Mouse (Mus musculus): ENCODE measurements around the gene Tnip1. TPM values are rescaled to one million over a fixed set of nuclear protein-coding genes. Genes with fewer than 3 reads are reported as not detected.

Gene Tnip1
- total and polyA plus RNA-seq, 3 experiments: 8.1 to 19.7 TPM; not detected in 1

DNA sequence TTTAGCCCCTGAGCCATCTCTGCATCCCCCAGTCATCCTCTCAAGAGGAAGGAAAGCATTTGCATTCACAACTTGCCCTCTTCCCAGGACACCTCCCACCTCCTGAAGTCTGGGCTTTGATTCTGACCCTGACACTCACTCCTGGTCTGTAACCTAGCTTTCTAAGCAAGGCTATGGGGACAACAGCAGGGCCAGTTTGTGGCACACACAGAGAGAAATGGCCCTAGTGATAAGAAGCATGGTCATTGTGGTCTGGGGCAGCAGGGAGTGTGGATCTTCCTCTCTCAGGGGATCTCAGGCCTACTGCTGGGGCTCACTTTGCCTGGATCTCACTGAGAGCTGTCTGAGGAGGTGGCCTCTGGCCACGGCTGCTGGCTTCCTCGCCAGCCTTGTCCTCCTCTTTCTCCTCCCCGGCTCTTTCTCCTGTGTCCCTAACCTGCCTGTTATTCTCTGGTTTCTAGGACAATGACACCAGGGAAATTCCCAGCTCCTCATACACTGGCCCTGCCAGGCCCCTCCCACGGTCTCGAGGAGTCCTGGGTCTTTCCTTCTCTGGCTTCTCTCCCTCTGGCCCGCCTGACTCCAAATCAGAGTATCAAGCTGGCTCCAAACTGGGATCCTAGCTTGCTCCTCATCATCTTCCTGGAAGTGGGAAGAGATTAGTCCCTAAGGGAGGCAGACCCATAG is 1.4 kb downstream of the Tnip1 start:
- DNase-seq (ENCODE audit: low read depth, low spot score): no peak
- Histone ChIP-seq H3K36me3 (ENCODE audit: control insufficient read depth in 1 of 2, insufficient read depth in 2 of 2, low read length in 2 of 2) (peaks cover 0 to 32% of the 10 kb centered on the region in 2 experiments; a peak in 2 of 4 replicates), H3K9ac (ENCODE audit: control insufficient read depth, low read depth, low read length, poor library complexity, severe bottlenecking) (no peak overlapping the region), H3K9me3 (replicated peaks; ENCODE audit: insufficient read depth, low read length) (no peaks in the 10 kb centered on the region), H3K4me1 (ENCODE audit: control insufficient read depth in 1 of 2, insufficient read depth in 2 of 2, low read length in 2 of 2) (peaks cover 21 to 59% of the 10 kb centered on the region in 2 experiments), H3K27ac (ENCODE audit: control insufficient read depth, low read depth, low read length) (no peak overlapping the region), H3K79me2 (ENCODE audit: control insufficient read depth, insufficient read depth, low read length, poor library complexity) (no peaks in the 10 kb centered on the region), H3K4me3 (ENCODE audit: control insufficient read depth in 1 of 2, insufficient read depth in 1 of 2, low read depth in 2 of 2, low read length in 2 of 2) (no peak overlapping the region), H3K27me3 (ENCODE audit: control insufficient read depth in 1 of 2, insufficient read depth in 2 of 2, low read length in 2 of 2) (no peaks in the 10 kb centered on the region)
- TF ChIP-seq GABPA (IDR thresholded peaks at IDR 0.05; ENCODE audit: low read depth, low read length) (no peak), MXI1 (IDR thresholded peaks at IDR 0.05; ENCODE audit: low read depth, low read length) (0 out of 2 replicates have a peak, but pooled peaks have one; percentile 15)

DNA sequence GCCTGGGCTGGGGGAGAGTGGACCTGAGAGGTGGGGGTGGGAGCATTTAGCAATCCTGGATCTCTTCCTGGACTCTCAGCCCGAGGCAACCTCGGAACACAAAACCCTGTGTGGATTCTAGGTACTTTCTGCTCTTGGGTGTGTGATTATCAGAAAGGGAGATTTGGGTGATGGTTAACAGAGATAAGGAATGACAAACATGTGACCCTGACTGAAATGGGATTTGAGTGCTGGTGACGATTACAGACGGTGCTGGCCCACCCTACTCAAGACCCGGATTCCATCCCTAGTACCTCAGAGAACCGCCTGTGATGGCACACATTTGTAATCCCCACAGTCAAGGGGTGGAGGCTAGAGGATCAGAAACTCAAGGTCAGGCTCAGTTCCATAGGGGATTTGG is 2.5 kb downstream of the Tnip1 start:
- Histone ChIP-seq H3K36me3 (ENCODE audit: control insufficient read depth in 1 of 2, insufficient read depth in 2 of 2, low read length in 2 of 2) (peaks cover 0 to 32% of the 10 kb centered on the region in 2 experiments; a peak in 2 of 4 replicates), H3K4me1 (ENCODE audit: control insufficient read depth in 1 of 2, insufficient read depth in 2 of 2, low read length in 2 of 2) (peaks cover 19 to 58% of the 10 kb centered on the region in 2 experiments), H3K27me3 (ENCODE audit: control insufficient read depth in 1 of 2, insufficient read depth in 2 of 2, low read length in 2 of 2) (no peaks in the 10 kb centered on the region), H3K9ac (ENCODE audit: control insufficient read depth, low read depth, low read length, poor library complexity, severe bottlenecking) (no peak overlapping the region), H3K9me3 (replicated peaks; ENCODE audit: insufficient read depth, low read length) (no peaks in the 10 kb centered on the region), H3K79me2 (ENCODE audit: control insufficient read depth, insufficient read depth, low read length, poor library complexity) (peaks cover 3% of the 10 kb centered on the region; the same call in 1 of the 2 replicates), H3K27ac (ENCODE audit: control insufficient read depth, low read depth, low read length) (no peak overlapping the region), H3K4me3 (ENCODE audit: control insufficient read depth in 1 of 2, insufficient read depth in 1 of 2, low read depth in 2 of 2, low read length in 2 of 2) (no peak overlapping the region)
- no peak for DNase-seq (ENCODE audit: low read depth, low spot score)
- TF ChIP-seq USF2 (IDR thresholded peaks at IDR 0.05; ENCODE audit: borderline replicate concordance in 1 of 2, insufficient read depth in 1 of 2, low read depth in 1 of 2, low read length in 2 of 2) (no peak), GATA1 (IDR thresholded peaks at IDR 0.05; ENCODE audit: low read depth, low read length) (peak; percentile 19; the same call in 1 of the 2 replicates)

DNA sequence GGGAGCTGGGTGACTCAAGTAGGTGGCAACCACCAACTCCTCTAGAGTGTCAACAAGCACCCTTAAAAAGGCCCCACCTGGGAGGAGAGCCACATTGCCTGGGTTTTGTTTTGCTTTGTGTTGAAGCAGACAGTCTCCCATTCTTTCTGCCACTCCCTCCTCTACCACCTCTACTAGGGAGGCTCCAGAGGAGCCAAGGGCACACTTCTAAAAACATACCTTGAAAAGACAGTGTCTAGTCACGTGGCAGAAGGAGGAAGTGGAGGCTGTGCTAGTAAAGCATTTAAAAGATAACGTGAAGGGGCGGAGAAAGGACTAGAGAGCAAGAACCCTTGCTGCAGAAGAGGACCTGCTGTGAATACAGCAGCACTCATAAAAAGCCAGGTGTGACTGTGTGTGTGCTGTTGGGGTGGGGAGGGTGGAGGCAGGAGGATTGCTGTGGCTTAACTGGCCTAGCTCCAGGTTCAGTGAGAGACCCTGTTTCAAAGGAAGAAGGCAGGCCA is 4.1 kb downstream of the Tnip1 start:
- Histone ChIP-seq H3K9me3 (replicated peaks; ENCODE audit: insufficient read depth, low read length) (no peaks in the 10 kb centered on the region), H3K27me3 (ENCODE audit: control insufficient read depth in 1 of 2, insufficient read depth in 2 of 2, low read length in 2 of 2) (no peaks in the 10 kb centered on the region), H3K79me2 (ENCODE audit: control insufficient read depth, insufficient read depth, low read length, poor library complexity) (peaks cover 8% of the 10 kb centered on the region), H3K27ac (ENCODE audit: control insufficient read depth, low read depth, low read length) (peak overlapping the region; percentile 84), H3K4me1 (ENCODE audit: control insufficient read depth in 1 of 2, insufficient read depth in 2 of 2, low read length in 2 of 2) (peaks cover 19 to 60% of the 10 kb centered on the region in 2 experiments), H3K9ac (ENCODE audit: control insufficient read depth, low read depth, low read length, poor library complexity, severe bottlenecking) (peak overlapping the region; percentile 50), H3K4me3 (ENCODE audit: control insufficient read depth in 1 of 2, insufficient read depth in 1 of 2, low read depth in 2 of 2, low read length in 2 of 2) (peak overlapping the region; percentile 1 to 3; a peak in 1 of 4 replicates), H3K36me3 (ENCODE audit: control insufficient read depth in 1 of 2, insufficient read depth in 2 of 2, low read length in 2 of 2) (peaks cover 0 to 36% of the 10 kb centered on the region in 2 experiments; a peak in 2 of 4 replicates)
- peak; percentile 94 for DNase-seq (ENCODE audit: low read depth, low spot score)
- peak; percentile 96 for TF ChIP-seq SIN3A (IDR thresholded peaks at IDR 0.05; ENCODE audit: low read length)
- TF ChIP-seq JUND (IDR thresholded peaks at IDR 0.05; ENCODE audit: low read depth, low read length): no peak
- no peak for TF ChIP-seq SMC3 (IDR thresholded peaks at IDR 0.05; ENCODE audit: low read depth, low read length)
- TF ChIP-seq MAZ (IDR thresholded peaks at IDR 0.05; ENCODE audit: low read depth, low read length): no peak; the same call in 1 of the 2 replicates
- TF ChIP-seq BHLHE40 (IDR thresholded peaks at IDR 0.05; ENCODE audit: borderline replicate concordance, low read depth, low read length): peak; percentile 92
- TF ChIP-seq NELFE (IDR thresholded peaks at IDR 0.05; ENCODE audit: low read depth, low read length): peak; percentile 60
- TF ChIP-seq CTCF (IDR thresholded peaks at IDR 0.05 in 2 of 3, conservative IDR thresholded peaks at IDR 0.05 in 1 of 3; ENCODE audit: control insufficient read depth in 1 of 3, insufficient read depth in 1 of 3, low read depth in 2 of 3, low read length in 3 of 3, poor library complexity in 1 of 3, severe bottlenecking in 1 of 3): no peak
- TF ChIP-seq GABPA (IDR thresholded peaks at IDR 0.05; ENCODE audit: low read depth, low read length): no peak
- peak; percentile 74 for TF ChIP-seq ETS1 (IDR thresholded peaks at IDR 0.05; ENCODE audit: low read depth, low read length)
- no peak for TF ChIP-seq CHD1 (IDR thresholded peaks at IDR 0.05; ENCODE audit: low read depth, low read length)
- peak; percentile 32 to 93; a peak in 3 of 4 replicates for TF ChIP-seq USF2 (IDR thresholded peaks at IDR 0.05; ENCODE audit: borderline replicate concordance in 1 of 2, insufficient read depth in 1 of 2, low read depth in 1 of 2, low read length in 2 of 2)
- TF ChIP-seq CHD2 (IDR thresholded peaks at IDR 0.05; ENCODE audit: low read length): no peak
- TF ChIP-seq EP300 (IDR thresholded peaks at IDR 0.05; ENCODE audit: low read depth in 1 of 2, low read length in 2 of 2): peak; percentile 33 to 34; a peak in 1 of 4 replicates
- peak; percentile 98 for TF ChIP-seq MYC (IDR thresholded peaks at IDR 0.05; ENCODE audit: low read depth, low read length)
- TF ChIP-seq MYB (IDR thresholded peaks at IDR 0.05; ENCODE audit: low read depth, low read length): no peak
- peak; percentile 39; the same call in 1 of the 2 replicates for TF ChIP-seq ZMIZ1 (IDR thresholded peaks at IDR 0.05; ENCODE audit: low read depth, low read length)
- no peak for TF ChIP-seq ZC3H11A (IDR thresholded peaks at IDR 0.05; ENCODE audit: low read depth, low read length)
- TF ChIP-seq TBP (IDR thresholded peaks at IDR 0.05; ENCODE audit: low read depth, low read length): peak; percentile 76
- peak; percentile 99 for TF ChIP-seq USF1 (IDR thresholded peaks at IDR 0.05; ENCODE audit: low read depth, low read length)
- no peak for TF ChIP-seq E2F4 (IDR thresholded peaks at IDR 0.05; ENCODE audit: borderline replicate concordance, low read depth, low read length)
- TF ChIP-seq ZNF384 (IDR thresholded peaks at IDR 0.05; ENCODE audit: low read depth, low read length): no peak
- TF ChIP-seq HCFC1 (IDR thresholded peaks at IDR 0.05; ENCODE audit: low read depth, low read length): peak; percentile 68
